Mouse (Mus musculus) gonadal fat pad, adult 2 months (tissue): Measurements from ENCODE around the gene Tnnt1. TPM values are rescaled to one million over a fixed set of nuclear protein-coding genes. Genes with fewer than 3 reads are reported as not detected.

Experiments
- DNase-seq: peaks from one replicate; pipeline ENCODE4 v3.0.0-alpha.2; 2012; ENCODE audit warnings: low read depth
- polyA plus RNA-seq: library from polyadenylated mRNA; depleted of rRNA; stranded (reverse); fragments of >200 nt; gene quantifications from 2 replicates; pipeline ENCODE4 v1.2.3, GENCODE M21; 2012

Tnnt1 gene
- polyA plus RNA-seq, 1 experiment: 4.9 TPM

DNA sequence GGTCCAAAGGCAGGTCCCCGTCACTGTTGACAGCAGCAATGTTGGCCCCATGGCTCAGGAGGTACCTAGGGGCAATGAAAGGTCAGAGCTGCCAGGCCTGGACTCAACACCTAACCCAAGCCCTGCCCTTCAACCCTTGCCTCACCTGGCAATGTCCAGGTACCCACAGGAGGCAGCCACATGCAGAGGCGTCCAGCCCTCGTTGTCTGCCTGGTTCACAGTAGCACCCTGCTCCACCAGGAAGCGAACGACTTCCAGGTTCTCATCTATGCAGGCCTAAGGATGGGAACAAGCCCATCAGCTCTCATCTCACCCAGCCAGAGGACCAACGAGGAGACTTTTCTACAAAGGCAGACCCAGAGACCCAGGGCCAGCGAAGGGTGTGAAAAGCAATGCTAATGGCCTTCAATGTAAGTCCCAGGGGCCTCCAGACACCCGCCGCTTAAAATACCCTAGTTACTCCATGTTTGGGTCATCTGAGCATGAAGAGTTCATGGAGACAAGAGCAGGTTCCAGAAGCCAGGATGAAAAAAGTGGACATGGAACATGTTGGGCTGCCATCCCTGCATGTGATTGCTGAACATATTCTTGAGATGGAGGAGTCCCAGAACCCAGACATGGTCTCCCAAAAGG, 18.8 kb downstream of the Tnnt1 start:
- DNase-seq: no peak

DNA sequence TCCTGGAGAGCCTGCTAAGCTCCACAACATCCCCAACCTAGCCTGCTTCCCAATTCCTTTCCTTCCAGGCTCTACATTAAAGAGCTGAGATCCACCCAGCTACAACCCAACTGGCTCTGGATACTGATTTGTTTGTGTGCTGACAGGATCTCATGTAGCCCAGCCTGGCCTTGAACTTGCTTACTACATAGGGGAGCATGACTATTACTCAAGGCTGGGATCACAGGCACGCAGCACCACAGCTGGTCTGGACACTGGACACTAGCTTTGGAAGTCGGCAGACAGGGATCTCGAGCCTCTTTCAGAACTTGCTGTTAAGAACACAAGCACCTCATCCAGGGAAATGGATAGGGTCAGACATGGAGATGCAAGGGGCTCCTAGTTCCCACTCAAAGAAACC, 19.7 kb downstream of the Tnnt1 start:
- no peak for DNase-seq

DNA sequence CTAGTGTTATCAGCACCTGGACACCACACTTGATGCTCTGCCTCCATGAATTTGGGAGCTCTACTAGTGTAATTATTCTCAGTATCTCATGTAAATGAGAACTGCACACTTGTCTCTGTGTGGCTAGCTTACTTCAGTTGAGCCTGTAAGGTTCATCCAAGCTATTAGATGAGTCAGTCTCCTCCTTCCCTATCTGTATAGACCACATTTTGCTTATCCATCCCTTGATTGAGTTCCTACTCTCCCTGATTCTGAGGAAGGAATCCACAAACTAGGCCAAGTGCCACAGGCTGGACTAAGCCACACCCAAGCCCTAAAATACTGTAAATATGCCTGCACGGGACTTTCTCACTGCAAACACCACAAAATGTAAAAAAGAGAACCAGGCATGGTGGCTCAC, 22.2 kb downstream of the Tnnt1 start:
- no peak for DNase-seq

DNA sequence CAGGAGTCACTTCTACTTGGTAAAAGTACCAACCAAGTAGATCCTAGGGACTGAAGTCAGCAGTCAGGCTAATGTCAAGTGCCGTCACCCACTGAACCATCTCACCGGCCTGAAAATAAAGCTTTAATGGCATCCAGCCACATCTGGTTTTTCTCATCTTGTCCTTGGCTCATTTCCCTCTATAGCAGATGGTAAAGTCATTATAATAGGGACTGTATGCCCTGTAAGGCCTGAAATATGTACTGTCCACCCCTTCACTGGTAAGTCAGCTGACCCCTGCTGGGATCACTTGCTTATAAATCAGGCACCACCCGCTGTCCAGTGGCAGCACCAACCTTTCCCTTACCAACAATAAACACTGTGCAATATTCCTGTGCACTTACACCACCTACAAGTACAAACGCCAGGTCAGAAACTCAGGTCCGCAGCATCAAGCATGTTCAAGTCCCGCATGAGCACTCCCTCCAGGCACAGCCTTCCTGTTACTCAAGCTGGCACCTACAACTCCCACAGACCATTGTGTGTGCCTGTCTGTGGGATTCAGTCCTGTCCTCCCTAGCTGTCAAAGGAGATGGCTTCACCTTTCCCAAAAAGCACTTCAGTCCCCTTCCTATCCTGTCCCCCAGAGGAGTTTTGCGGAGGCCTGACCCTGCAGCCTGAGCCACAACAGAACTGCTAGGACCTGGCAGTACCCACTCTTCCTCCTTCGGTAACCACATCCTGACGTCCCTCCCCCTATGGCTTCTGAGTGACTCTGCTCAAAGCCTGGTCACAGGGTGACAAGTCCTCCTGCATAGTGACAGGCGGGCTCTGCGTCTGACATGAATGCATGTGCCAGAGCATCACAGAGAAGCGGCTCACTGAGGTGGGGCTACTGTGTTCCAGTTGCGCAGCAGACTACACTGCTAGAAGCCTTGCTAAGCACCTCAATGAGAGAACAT, 23.6 kb downstream of the Tnnt1 start:
- no peak for DNase-seq

DNA sequence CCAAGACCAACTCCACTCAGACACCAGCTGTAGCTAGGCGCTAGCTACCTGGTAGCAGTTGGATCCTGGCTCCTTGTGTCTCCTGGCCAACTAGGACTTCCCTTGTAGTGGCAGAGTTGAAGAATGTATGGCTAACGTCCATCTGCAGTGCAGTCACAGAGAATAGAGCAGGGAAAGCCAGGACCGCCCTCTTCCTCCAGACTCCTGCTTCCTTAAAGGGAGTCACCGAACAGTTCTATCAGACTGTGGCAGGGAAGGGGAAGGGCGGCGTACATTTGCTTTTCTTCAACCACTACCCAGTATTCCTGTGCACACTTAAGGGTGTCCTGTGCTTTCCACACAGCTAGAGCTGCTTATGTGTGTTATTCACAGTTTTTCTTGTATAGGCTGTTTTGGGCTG, 24.9 kb downstream of the Tnnt1 start:
- no peak for DNase-seq

DNA sequence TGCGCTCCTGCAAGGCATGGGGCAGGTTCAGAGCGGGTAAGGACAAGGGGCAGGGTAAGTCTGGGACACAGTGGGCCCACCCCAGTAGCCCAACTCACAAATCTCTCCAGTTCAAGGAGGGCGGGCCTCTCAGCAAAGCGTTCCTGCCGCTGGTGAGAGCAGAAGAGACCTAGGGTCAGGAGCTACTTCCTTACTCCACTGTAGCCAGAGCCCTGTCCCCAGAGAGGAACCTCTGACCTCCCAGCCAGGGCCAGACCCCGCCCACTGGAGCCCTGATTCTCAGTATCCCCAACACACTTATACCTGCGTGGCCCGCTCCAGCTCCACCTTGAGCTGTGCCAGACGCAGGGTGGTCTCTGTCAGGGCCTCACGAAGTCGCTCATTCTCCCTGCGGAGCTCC, 33.9 kb downstream of the Tnnt1 start:
- DNase-seq: no peak

DNA sequence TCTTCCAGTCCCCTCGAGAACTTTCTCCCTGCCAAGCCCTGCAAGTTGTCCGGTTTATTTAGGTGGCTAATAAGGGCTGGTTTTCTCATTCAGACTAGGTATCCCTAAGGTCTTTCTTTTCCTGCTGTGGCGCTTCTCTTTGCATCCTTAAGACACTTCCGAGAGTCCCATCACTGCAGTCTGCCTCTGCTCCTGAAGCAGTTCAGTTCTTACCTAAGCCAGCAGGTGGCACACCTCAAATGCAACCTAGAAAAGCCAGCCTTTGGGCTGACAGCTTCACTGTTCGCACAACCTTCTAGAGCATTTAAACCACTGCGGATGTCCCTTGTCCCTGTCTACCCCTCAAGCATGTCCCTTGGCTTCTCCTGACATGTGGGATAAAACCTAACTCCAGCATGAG, 36.5 kb downstream of the Tnnt1 start:
- no peak for DNase-seq

DNA sequence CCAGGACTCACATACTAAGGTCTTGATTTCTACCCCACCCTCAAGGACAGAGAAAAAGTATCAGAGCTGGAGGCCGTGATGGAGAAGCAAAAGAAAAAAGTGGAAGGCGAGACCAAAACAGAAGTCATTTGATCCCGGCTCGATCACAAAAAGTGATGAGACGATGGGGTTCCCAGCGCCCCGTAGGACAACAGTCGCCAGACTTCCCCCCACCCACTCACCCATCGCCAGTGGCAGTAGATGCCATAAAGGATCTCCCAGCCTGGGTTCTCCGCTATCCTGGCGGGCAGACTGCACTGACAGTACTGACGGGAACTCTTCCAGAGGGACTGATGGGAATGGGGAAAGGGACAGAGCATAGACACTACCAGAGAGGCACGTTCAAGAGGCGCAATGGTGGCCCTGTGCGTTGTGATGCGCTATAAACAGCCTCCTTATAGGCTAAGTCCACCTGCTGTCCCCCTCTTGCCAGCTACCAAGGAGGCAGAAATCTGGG, 37.3 kb downstream of the Tnnt1 start:
- DNase-seq: no peak

DNA sequence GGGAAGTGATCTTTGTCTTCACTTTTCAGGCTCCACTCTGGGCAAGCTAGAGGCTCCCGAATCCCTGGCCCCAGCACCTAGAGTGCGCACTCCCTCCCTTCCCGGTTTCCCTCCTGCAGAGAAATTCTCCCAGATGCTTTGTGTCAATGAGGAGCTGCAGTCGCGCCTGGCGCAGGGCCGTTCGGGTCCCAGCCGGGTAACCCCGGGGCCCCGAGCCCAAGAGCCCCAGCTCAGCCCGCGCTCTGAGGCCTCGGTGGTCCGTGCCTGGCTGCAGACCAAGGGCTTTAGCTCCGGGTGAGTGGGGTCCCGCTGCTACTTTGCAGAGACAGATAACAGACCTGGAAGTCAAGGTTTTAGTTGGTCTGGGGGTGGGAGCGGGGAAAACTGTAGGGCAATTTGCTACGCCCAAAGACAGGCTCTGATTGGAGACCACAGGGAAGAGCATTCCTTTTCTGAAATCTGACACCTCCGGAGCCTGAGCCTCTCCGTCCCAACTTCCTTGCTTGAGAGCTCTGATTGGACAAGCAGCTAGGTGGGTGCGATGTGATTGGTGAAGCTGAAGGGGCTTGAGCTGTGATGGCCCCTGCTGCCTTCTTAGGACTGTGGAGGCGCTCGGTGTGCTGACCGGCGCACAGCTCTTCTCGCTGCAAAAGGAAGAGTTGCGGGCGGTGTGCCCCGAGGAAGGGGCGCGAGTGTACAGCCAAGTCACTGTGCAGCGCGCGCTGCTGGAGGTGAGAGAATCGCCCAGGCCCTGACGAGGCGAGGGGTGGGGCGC, 38.0 kb downstream of the Tnnt1 start:
- DNase-seq: no peak

DNA sequence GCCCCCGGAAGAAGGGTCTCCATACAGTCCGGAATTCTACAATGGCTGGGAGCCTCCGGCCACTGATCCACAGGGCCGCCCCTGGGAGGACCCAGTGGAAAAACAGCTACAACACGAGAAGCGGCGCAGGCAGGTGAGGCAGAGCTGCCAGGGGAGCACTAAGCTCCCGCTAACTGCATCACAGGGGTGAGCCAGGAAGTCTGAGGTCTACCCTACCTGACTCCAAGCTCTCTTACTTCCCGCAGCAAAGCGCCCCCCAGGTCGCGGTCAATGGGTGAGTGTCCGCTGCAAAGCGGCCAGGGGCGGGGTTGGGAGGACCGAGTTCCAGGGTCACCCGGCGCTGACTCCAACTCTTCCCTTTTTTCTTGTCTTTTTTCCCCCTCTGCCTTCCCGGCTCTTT, 42.2 kb downstream of the Tnnt1 start:
- no peak for DNase-seq

DNA sequence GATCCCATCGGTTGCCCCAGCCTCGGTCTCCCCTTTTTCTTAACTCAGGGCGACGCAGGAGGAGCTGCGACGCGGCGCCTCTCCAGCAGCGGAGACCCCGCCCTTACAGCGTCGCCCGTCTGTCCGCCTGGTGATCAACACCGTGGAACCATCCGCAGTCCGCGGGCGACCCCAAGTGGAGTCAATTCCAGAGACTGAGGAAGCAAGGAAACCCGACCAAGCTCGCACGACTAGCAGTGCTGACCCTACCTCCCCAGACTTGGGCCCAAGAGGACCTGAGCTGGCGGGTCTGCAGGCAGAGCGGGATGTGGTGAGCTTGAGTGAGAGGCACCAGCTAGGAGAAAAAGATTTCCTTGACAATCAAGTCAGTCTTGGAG, 45.0 kb downstream of the Tnnt1 start:
- no peak for DNase-seq

DNA sequence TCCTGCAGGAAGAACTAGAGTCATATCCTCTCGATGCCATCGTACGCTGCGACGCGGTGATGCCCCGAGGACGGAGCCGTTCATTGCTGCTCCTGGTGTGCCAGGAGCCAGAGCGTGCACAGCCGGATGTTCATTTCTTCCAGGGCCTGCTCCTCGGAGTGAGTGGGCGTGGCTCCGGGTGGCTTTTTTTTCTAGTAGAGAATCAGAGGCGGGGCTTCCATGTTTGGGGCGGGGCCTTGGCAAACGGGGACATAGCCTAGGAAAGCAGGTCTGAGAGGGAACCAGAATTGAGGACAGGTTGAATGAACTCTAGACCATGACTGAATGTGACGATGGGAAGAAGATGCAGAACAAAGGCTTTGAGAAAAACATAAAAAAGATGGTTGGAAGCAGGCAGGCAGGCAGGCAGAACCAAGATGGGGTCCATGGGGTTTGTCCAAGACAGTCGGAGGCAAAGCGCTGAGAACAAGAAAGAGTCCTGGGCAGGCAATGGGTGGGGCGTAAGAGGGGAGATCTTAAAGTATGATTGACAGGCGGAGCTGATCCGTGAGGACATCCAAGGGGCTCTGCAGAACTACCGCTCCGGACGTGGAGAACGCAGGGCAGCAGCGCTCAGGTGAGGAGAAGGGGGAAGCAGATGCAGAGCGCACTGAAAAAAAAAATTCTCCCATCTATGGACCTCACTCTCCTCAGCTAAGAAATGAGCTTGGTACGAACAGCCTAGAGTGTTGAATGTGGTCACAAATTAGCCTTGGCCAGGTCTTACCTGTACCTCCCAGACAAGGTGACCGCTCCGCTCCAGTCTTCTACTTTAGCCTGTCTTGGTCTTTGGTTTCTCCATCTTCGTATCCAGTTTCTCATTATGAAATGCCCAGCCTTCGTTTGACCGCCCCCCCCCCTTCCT, 45.7 kb downstream of the Tnnt1 start:
- no peak for DNase-seq

DNA sequence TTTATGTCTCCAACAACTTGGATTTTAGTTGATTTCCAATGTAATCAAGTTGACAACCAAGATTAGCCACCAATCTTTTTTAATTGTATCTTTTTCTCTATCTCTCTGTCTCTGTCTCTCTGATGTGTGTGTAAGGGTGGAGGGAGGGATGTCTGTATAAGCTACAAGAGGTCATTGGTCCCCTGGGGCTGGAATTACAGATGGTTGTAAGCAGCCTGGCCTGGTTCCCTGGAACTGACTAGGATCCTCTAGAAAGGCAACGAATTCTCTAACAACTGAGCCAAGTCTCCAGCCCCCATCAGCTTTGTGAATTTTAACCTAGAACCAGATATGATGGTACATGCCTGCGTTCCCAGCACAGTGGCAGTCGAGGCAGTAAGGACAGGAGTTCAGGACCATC, 48.4 kb downstream of the Tnnt1 start:
- DNase-seq: no peak

DNA sequence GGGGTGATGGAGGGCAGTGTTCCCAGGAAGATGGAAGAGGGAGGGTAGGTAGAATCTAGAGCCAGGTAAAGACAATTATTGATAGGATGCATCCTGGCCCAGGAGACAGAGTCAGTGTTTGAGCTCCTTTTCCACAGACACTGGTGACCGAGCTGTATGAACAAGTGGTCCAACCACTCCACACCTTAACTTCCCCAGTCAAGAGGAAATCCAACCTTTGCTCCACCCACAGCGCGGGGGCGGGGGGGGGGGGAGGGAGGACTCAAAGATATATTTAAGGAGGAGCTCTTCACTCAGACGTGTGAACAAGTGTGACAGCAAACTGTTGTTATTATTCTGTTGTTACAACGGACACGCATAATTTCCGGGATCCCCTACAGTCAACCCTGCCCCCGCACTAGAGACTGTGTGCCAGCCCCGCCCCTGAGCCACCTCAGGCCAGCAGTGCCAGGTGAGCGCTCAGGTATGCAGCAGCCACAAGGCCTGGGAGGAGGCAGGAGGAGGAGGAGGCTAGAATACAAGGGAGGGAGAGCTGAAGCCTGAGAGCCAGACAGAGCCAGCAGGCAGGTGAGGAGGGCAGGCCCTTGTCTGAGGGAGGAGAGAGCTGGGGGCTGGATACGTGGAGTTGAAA, 51.9 kb downstream of the Tnnt1 start:
- DNase-seq: peak; percentile 44

DNA sequence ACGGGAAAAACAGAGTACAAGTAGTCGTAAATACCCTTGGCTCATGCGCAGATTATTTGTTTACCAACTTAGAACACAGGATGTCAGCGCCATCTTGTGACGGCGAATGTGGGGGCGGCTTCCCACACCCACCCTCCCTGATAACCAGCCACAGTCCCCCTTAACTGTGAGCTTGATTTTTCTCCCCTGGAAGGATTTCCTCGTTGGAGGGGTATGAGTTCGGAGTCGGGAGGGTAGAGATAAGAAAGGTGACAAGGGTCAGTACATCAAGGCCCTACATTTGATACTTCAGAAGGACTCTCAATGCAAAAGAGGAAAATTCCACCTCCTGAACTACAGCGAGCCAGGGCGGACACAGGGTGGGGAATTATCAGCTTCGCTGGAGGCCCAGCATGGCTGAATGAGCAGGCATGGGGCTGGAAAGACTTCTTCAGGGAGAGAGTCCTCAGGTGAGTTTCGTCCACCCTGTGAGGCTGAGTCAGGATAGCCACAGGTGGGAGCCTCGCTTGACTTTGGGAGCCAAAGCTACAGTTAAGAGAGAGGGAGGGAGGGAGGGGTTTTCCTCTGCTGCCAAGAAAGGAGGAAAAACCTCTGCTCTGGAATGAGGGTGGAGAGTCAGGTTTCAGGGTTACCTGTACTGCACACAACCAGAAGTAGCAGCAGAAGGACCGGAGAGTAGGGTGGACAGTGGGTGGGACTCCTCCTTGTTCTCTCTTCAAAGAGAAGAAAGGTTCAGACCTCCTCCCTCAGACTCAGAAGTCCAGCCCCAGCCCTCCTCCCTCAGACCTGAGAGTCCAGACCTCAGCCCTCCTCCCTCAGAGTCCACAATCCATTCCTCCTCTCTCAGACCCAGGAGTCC, 55.4 kb downstream of the Tnnt1 start, which contains the start of gene Eps8l1:
Eps8l1 (plus strand) TSS at position 99 of the 859 bp plus-strand sequence.
- DNase-seq: no peak
